Mouse (Mus musculus): ENCODE measurements around the gene Zdhhc17. TPM values are rescaled to one million over a fixed set of nuclear protein-coding genes. Genes with fewer than 3 reads are reported as not detected.

Gene Zdhhc17
- total and polyA plus RNA-seq, 3 experiments = 5.8 to 8.0 (median 7.3) TPM

- H3K36me3 ChIP-seq (replicated peaks in 1 of 2; ENCODE audit: control insufficient read depth in 1 of 2, insufficient read depth in 1 of 2, low read length in 1 of 2) = no peaks in the 10 kb centered on the region
- in situ Hi-C loops (cut with MboI; ENCODE audit: low pct_ligation_motif_present, low pct_unique_long_range_greater_than_20kb, low sequenced_read_pairs) (no loop called here), dilution Hi-C loops (cut with MboI; ENCODE audit: extremely low pct_ligation_motif_present, extremely low pct_unique_long_range_greater_than_20kb, low sequenced_read_pairs) (no loop called here)
- no peak for DNase-seq (ENCODE audit: extremely low read depth)
- no peaks in the 10 kb centered on the region for H3K4me1 ChIP-seq (ENCODE audit: control insufficient read depth in 1 of 2, insufficient read depth in 2 of 2)
- TF ChIP-seq ELF1 (IDR thresholded peaks at IDR 0.05; ENCODE audit: low read depth, low read length) (no peak), CHD2 (IDR thresholded peaks at IDR 0.05; ENCODE audit: low read length) (no peak), USF1 (IDR thresholded peaks at IDR 0.05; ENCODE audit: low read depth, low read length) (no peak), PAX5 (IDR thresholded peaks at IDR 0.05; ENCODE audit: low read length) (no peak), ZMIZ1 (IDR thresholded peaks at IDR 0.05; ENCODE audit: low read depth, low read length) (no peak), MEF2A (IDR thresholded peaks at IDR 0.05; ENCODE audit: borderline replicate concordance, low read depth, low read length) (no peak), JUN (IDR thresholded peaks at IDR 0.05; ENCODE audit: insufficient read depth, low read depth, low read length) (no peak), MAZ (IDR thresholded peaks at IDR 0.05; ENCODE audit: low read depth, low read length) (no peak), ZKSCAN1 (IDR thresholded peaks at IDR 0.05; ENCODE audit: borderline replicate concordance, low read depth, low read length) (no peak), SMC3 (IDR thresholded peaks at IDR 0.05; ENCODE audit: low read depth, low read length) (no peak)
- no peak overlapping the region for H3K27ac ChIP-seq (ENCODE audit: insufficient read depth, low read depth)
- H3K4me2 ChIP-seq (ENCODE audit: insufficient read depth, low read depth, poor library complexity, severe bottlenecking) = no peak overlapping the region
- no peaks in the 10 kb centered on the region for H3K79me2 ChIP-seq (replicated peaks; ENCODE audit: control insufficient read depth, extremely low read depth, insufficient read depth, poor library complexity, severe bottlenecking)
- H3K9me3 ChIP-seq (replicated peaks; ENCODE audit: low read length) = no peaks in the 10 kb centered on the region
- no peaks in the 10 kb centered on the region for H3K27me3 ChIP-seq (replicated peaks)
- H3K4me3 ChIP-seq (replicated peaks in 1 of 3; ENCODE audit: low read depth in 2 of 3, low read length in 2 of 3, poor library complexity in 1 of 3) = no peak overlapping the region
- no peak overlapping the region for H3K9ac ChIP-seq (ENCODE audit: insufficient read depth, low read depth)
Observed at GRCm38 (mm10) chr10:110929756-110930155, 80.2 kb downstream of the Zdhhc17 start.

- H3K9ac ChIP-seq (ENCODE audit: insufficient read depth, low read depth) = no peak overlapping the region
- no peak overlapping the region for H3K4me2 ChIP-seq (ENCODE audit: insufficient read depth, low read depth, poor library complexity, severe bottlenecking)
- no peaks in the 10 kb centered on the region for H3K36me3 ChIP-seq (replicated peaks in 1 of 2; ENCODE audit: control insufficient read depth in 1 of 2, insufficient read depth in 1 of 2, low read length in 1 of 2)
- H3K27me3 ChIP-seq (replicated peaks) = no peaks in the 10 kb centered on the region
- H3K4me1 ChIP-seq (ENCODE audit: control insufficient read depth in 1 of 2, insufficient read depth in 2 of 2) = no peaks in the 10 kb centered on the region
- H3K79me2 ChIP-seq (replicated peaks; ENCODE audit: control insufficient read depth, extremely low read depth, insufficient read depth, poor library complexity, severe bottlenecking) = no peaks in the 10 kb centered on the region
- DNase-seq (ENCODE audit: extremely low read depth) = no peak
- H3K9me3 ChIP-seq (replicated peaks; ENCODE audit: low read length) = no peaks in the 10 kb centered on the region
- TF ChIP-seq ZKSCAN1 (IDR thresholded peaks at IDR 0.05; ENCODE audit: borderline replicate concordance, low read depth, low read length) (no peak), CTCF (conservative IDR thresholded peaks at IDR 0.05 in 1 of 2, IDR thresholded peaks at IDR 0.05 in 1 of 2; ENCODE audit: low read depth in 2 of 2, low read length in 2 of 2) (no peak), PAX5 (IDR thresholded peaks at IDR 0.05; ENCODE audit: low read length) (no peak)
- in situ Hi-C loops (cut with MboI; ENCODE audit: low pct_ligation_motif_present, low pct_unique_long_range_greater_than_20kb, low sequenced_read_pairs) (no loop called here), dilution Hi-C loops (cut with MboI; ENCODE audit: extremely low pct_ligation_motif_present, extremely low pct_unique_long_range_greater_than_20kb, low sequenced_read_pairs) (no loop called here)
- H3K27ac ChIP-seq (ENCODE audit: insufficient read depth, low read depth) = no peak overlapping the region
- H3K4me3 ChIP-seq (replicated peaks in 1 of 3; ENCODE audit: low read depth in 2 of 3, low read length in 2 of 3, poor library complexity in 1 of 3) = no peak overlapping the region
Observed at GRCm38 (mm10) chr10:110927491-110927890, 82.4 kb downstream of the Zdhhc17 start.

- peaks cover 3% of the 10 kb centered on the region for H3K9me3 ChIP-seq (replicated peaks; ENCODE audit: low read length)
- TF ChIP-seq POLR2A (IDR thresholded peaks at IDR 0.05; ENCODE audit: low read depth, low read length) (no peak), SMC3 (IDR thresholded peaks at IDR 0.05; ENCODE audit: low read depth, low read length) (no peak), PAX5 (IDR thresholded peaks at IDR 0.05; ENCODE audit: low read length) (no peak), JUND (conservative IDR thresholded peaks at IDR 0.05; ENCODE audit: low read depth, low read length) (no peak), USF2 (conservative IDR thresholded peaks at IDR 0.05; ENCODE audit: low read depth, low read length) (no peak), MYC (IDR thresholded peaks at IDR 0.05; ENCODE audit: low read depth, low read length) (no peak), MAZ (IDR thresholded peaks at IDR 0.05; ENCODE audit: low read depth, low read length) (no peak), GABPA (IDR thresholded peaks at IDR 0.05; ENCODE audit: insufficient replicate concordance, low read depth, low read length) (no peak), KAT2A (IDR thresholded peaks at IDR 0.05; ENCODE audit: insufficient replicate concordance, low read length) (no peak)
- H3K4me2 ChIP-seq (ENCODE audit: insufficient read depth, low read depth, poor library complexity, severe bottlenecking) = no peak overlapping the region
- H3K9ac ChIP-seq (ENCODE audit: insufficient read depth, low read depth) = no peak overlapping the region
- H3K27me3 ChIP-seq (replicated peaks) = no peaks in the 10 kb centered on the region
- dilution Hi-C loops (cut with MboI; ENCODE audit: extremely low pct_ligation_motif_present, extremely low pct_unique_long_range_greater_than_20kb, low sequenced_read_pairs) = no loop called here
- no peaks in the 10 kb centered on the region for H3K79me2 ChIP-seq (replicated peaks; ENCODE audit: control insufficient read depth, extremely low read depth, insufficient read depth, poor library complexity, severe bottlenecking)
- H3K4me3 ChIP-seq (replicated peaks in 1 of 3; ENCODE audit: low read depth in 2 of 3, low read length in 2 of 3, poor library complexity in 1 of 3) = no peak overlapping the region
- no peaks in the 10 kb centered on the region for H3K36me3 ChIP-seq (replicated peaks in 1 of 2; ENCODE audit: control insufficient read depth in 1 of 2, insufficient read depth in 1 of 2, low read length in 1 of 2)
- no peaks in the 10 kb centered on the region for H3K4me1 ChIP-seq (ENCODE audit: control insufficient read depth in 1 of 2, insufficient read depth in 2 of 2)
- H3K27ac ChIP-seq (ENCODE audit: insufficient read depth, low read depth) = no peak overlapping the region
- no peak for DNase-seq (ENCODE audit: extremely low read depth)
- in situ Hi-C loops (cut with MboI; ENCODE audit: low pct_ligation_motif_present, low pct_unique_long_range_greater_than_20kb, low sequenced_read_pairs) = no loop called here
Observed at GRCm38 (mm10) chr10:110922612-110923011, 87.3 kb downstream of the Zdhhc17 start.
